Mouse (Mus musculus): ENCODE measurements around the gene Eif2s3x. TPM values are rescaled to one million over a fixed set of nuclear protein-coding genes. Genes with fewer than 3 reads are reported as not detected.
A peak's percentile ranks its signal among the peaks of the same experiment; 100 is the strongest.
"Not testable (repeated sequence)": the region's sequence is repeated elsewhere in the genome, so short reads cannot be mapped to it uniquely, and the experiment has no call there.

Gene Eif2s3x
- polyA plus RNA-seq, 1 experiment from 2014 or later: 125 TPM

DNA sequence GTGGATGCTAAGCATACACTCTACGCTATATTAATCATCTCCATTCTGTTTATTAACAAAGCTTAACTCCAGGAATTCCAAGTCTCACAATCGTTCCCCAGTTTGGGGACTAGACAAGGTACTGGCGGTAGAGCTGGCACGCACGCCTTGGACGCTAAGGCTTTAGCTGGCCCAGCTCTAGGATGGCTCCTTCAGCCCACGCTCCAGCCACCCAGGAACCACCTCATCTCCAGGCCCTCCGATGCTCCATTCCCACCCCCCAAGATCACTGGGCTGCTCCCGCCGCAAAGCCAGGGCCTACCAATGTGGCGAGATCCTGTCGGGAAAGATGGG is 432 bp downstream of the Eif2s3x start:
- Histone ChIP-seq H3K27ac (replicated peaks; ENCODE audit: low read depth, low read length) (0 out of 2 replicates have a peak overlapping the region, but pooled peaks have one; percentile 2), H3K36me3 (replicated peaks; ENCODE audit: control insufficient read depth, insufficient read depth, low read depth, low read length) (no peaks in the 10 kb centered on the region), H3K27me3 (ENCODE audit: control insufficient read depth, insufficient read depth, low read length) (no peaks in the 10 kb centered on the region), H3K4me1 (ENCODE audit: control insufficient read depth, insufficient read depth, low read length) (no peaks in the 10 kb centered on the region), H3K4me3 (ENCODE audit: low read depth, low read length) (peak overlapping the region; percentile 54), H3K9me3 (replicated peaks; ENCODE audit: control insufficient read depth, low read length) (no peaks in the 10 kb centered on the region), H3K4me2 (ENCODE audit: low read depth, low read length) (peak overlapping the region; percentile 51; the same call in 1 of the 2 replicates), H3K9ac (replicated peaks; ENCODE audit: low read length) (peak overlapping the region; percentile 67)
- no peak for DNase-seq (ENCODE audit: low spot score)
- ATAC-seq (replicated peaks; ENCODE audit: insufficient number of reproducible peaks, low FRiP score, low TSS enrichment, low read depth): peak; percentile 57; the same call in 1 of the 2 replicates
- 0% methylated on average over 12 of the region's 12 CpGs for WGBS

- H3K27ac ChIP-seq (replicated peaks; ENCODE audit: low read depth, low read length): no peak overlapping the region
- ATAC-seq (replicated peaks; ENCODE audit: insufficient number of reproducible peaks, low FRiP score, low TSS enrichment, low read depth) (no peak), DNase-seq (ENCODE audit: low spot score) (peak; percentile 9)
- peaks cover 14% of the 10 kb centered on the region for H3K36me3 ChIP-seq (replicated peaks; ENCODE audit: control insufficient read depth, insufficient read depth, low read depth, low read length)
- no peak overlapping the region for H3K9ac ChIP-seq (replicated peaks; ENCODE audit: low read length)
- H3K4me2 ChIP-seq (ENCODE audit: low read depth, low read length): no peak overlapping the region
- no peaks in the 10 kb centered on the region for H3K27me3 ChIP-seq (ENCODE audit: control insufficient read depth, insufficient read depth, low read length)
- H3K9me3 ChIP-seq (replicated peaks; ENCODE audit: control insufficient read depth, low read length): no peaks in the 10 kb centered on the region
- H3K4me3 ChIP-seq (ENCODE audit: low read depth, low read length): no peak overlapping the region
- no peaks in the 10 kb centered on the region for H3K4me1 ChIP-seq (ENCODE audit: control insufficient read depth, insufficient read depth, low read length)
- 82% methylated on average over 5 of the region's 5 CpGs for WGBS
These were observed 14.9 kb downstream of the Eif2s3x start for GRCm38 (mm10) chrX:94197789-94198188.

- H3K9ac ChIP-seq (replicated peaks; ENCODE audit: low read length); H3K4me1 ChIP-seq (ENCODE audit: control insufficient read depth, insufficient read depth, low read length); ATAC-seq (replicated peaks; ENCODE audit: insufficient number of reproducible peaks, low FRiP score, low TSS enrichment, low read depth); H3K4me2 ChIP-seq (ENCODE audit: low read depth, low read length); H3K9me3 ChIP-seq (replicated peaks; ENCODE audit: control insufficient read depth, low read length); H3K4me3 ChIP-seq (ENCODE audit: low read depth, low read length); H3K27ac ChIP-seq (replicated peaks; ENCODE audit: low read depth, low read length); H3K36me3 ChIP-seq (replicated peaks; ENCODE audit: control insufficient read depth, insufficient read depth, low read depth, low read length); H3K27me3 ChIP-seq (ENCODE audit: control insufficient read depth, insufficient read depth, low read length): not testable (repeated sequence)
- 66% methylated on average over 4 of the region's 4 CpGs for WGBS
- DNase-seq (ENCODE audit: low spot score): peak; percentile 41
These were observed 18.8 kb downstream of the Eif2s3x start for GRCm38 (mm10) chrX:94193901-94194300.

GRCm38 (mm10) chrX:94185156-94185555 is 27.5 kb downstream of the Eif2s3x start:
- Histone ChIP-seq H3K9me3 (replicated peaks; ENCODE audit: control insufficient read depth, low read length) (no peaks in the 10 kb centered on the region), H3K27ac (replicated peaks; ENCODE audit: low read depth, low read length) (no peak overlapping the region), H3K9ac (replicated peaks; ENCODE audit: low read length) (no peak overlapping the region), H3K36me3 (replicated peaks; ENCODE audit: control insufficient read depth, insufficient read depth, low read depth, low read length) (no peaks in the 10 kb centered on the region), H3K4me3 (ENCODE audit: low read depth, low read length) (no peak overlapping the region), H3K4me1 (ENCODE audit: control insufficient read depth, insufficient read depth, low read length) (no peaks in the 10 kb centered on the region), H3K4me2 (ENCODE audit: low read depth, low read length) (no peak overlapping the region), H3K27me3 (ENCODE audit: control insufficient read depth, insufficient read depth, low read length) (no peaks in the 10 kb centered on the region)
- no peak for ATAC-seq (replicated peaks; ENCODE audit: insufficient number of reproducible peaks, low FRiP score, low TSS enrichment, low read depth)
- peak; percentile 33 for DNase-seq (ENCODE audit: low spot score)
- 30% methylated on average over 1 of the region's 1 CpGs for WGBS

- no peaks in the 10 kb centered on the region for H3K36me3 ChIP-seq (replicated peaks; ENCODE audit: control insufficient read depth, insufficient read depth, low read depth, low read length)
- no peak overlapping the region for H3K4me3 ChIP-seq (ENCODE audit: low read depth, low read length)
- H3K4me2 ChIP-seq (ENCODE audit: low read depth, low read length): no peak overlapping the region
- no peak overlapping the region for H3K9ac ChIP-seq (replicated peaks; ENCODE audit: low read length)
- WGBS: 15% methylated on average over 1 of the region's 3 CpGs
- no peaks in the 10 kb centered on the region for H3K27me3 ChIP-seq (ENCODE audit: control insufficient read depth, insufficient read depth, low read length)
- DNase-seq (ENCODE audit: low spot score) (no peak), ATAC-seq (replicated peaks; ENCODE audit: insufficient number of reproducible peaks, low FRiP score, low TSS enrichment, low read depth) (no peak)
- no peaks in the 10 kb centered on the region for H3K9me3 ChIP-seq (replicated peaks; ENCODE audit: control insufficient read depth, low read length)
- no peaks in the 10 kb centered on the region for H3K4me1 ChIP-seq (ENCODE audit: control insufficient read depth, insufficient read depth, low read length)
- no peak overlapping the region for H3K27ac ChIP-seq (replicated peaks; ENCODE audit: low read depth, low read length)
These were observed 28.8 kb downstream of the Eif2s3x start for GRCm38 (mm10) chrX:94183814-94184213.

DNA sequence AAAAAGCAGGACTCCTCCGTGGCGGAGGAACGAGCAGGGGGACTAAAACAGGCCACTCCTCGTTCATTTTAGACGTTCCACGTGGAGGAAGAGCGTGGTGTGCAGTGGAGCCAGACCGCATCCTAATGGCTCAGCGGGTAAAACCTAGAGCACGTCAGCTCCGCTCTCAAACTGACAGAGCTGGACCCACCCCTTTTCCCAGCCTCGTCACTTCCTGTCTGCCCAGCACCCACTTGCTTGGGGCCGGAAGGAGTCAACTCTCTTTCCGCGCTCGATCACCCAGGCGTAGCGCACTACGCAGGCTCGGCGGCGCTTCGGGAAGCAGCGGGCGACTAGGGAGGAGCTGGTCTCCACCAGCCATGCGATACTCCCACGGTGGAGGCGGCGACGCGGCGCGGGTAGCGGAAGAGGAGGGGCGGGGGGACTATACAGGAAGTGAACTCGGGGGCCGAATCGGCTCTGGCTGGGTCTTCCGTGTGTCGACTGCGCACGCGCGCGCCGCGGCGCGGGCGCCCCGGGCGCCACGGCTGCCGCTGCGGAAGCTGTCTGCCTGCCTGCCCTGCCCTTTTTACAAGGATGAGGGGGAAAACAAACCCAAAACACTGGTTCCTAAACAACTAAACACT is 34.8 kb downstream of the Eif2s3x start:
- DNase-seq (ENCODE audit: low spot score): peak; percentile 93
- no peaks in the 10 kb centered on the region for H3K27me3 ChIP-seq (ENCODE audit: control insufficient read depth, insufficient read depth, low read length)
- peak overlapping the region; percentile 62 for H3K9ac ChIP-seq (replicated peaks; ENCODE audit: low read length)
- H3K36me3 ChIP-seq (replicated peaks; ENCODE audit: control insufficient read depth, insufficient read depth, low read depth, low read length): no peaks in the 10 kb centered on the region
- under 1% methylated on average over 55 of the region's 55 CpGs for WGBS
- H3K27ac ChIP-seq (replicated peaks; ENCODE audit: low read depth, low read length): peak overlapping the region; percentile 94
- peak overlapping the region; percentile 45 for H3K4me3 ChIP-seq (ENCODE audit: low read depth, low read length)
- H3K4me2 ChIP-seq (ENCODE audit: low read depth, low read length): peak overlapping the region; percentile 46
- peak; percentile 99 for ATAC-seq (replicated peaks; ENCODE audit: insufficient number of reproducible peaks, low FRiP score, low TSS enrichment, low read depth)
- no peaks in the 10 kb centered on the region for H3K9me3 ChIP-seq (replicated peaks; ENCODE audit: control insufficient read depth, low read length)
- H3K4me1 ChIP-seq (ENCODE audit: control insufficient read depth, insufficient read depth, low read length): no peaks in the 10 kb centered on the region

DNA sequence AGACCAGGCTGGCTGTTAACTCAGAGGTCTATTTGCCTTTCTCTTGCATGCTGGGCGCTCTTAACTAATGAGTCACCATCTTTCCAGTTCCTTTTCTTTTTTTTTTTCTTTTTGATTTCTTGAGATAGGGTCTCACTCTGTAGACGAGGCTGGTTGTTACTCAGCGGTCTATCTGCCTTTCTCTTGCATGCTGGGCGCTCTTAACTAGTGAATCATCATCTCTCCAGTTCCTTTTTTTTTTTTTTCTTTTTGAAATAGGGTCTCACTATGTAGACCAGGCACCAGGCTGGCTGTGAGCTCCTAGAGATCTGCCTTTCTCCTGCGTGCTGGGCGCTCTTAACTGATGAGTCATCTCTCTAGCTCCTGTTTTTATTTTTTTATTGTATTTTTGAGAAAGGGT is 43.3 kb downstream of the Eif2s3x start:
- ATAC-seq (replicated peaks; ENCODE audit: insufficient number of reproducible peaks, low FRiP score, low TSS enrichment, low read depth): no peak
- no peak overlapping the region for H3K9ac ChIP-seq (replicated peaks; ENCODE audit: low read length)
- no peak overlapping the region for H3K4me3 ChIP-seq (ENCODE audit: low read depth, low read length)
- H3K4me1 ChIP-seq (ENCODE audit: control insufficient read depth, insufficient read depth, low read length): no peaks in the 10 kb centered on the region
- H3K27me3 ChIP-seq (ENCODE audit: control insufficient read depth, insufficient read depth, low read length): peaks cover 2% of the 10 kb centered on the region; the same call in 1 of the 2 replicates
- no peak overlapping the region for H3K4me2 ChIP-seq (ENCODE audit: low read depth, low read length)
- H3K9me3 ChIP-seq (replicated peaks; ENCODE audit: control insufficient read depth, low read length): no peaks in the 10 kb centered on the region
- H3K27ac ChIP-seq (replicated peaks; ENCODE audit: low read depth, low read length): no peak overlapping the region
- DNase-seq (ENCODE audit: low spot score): no peak
- H3K36me3 ChIP-seq (replicated peaks; ENCODE audit: control insufficient read depth, insufficient read depth, low read depth, low read length): no peaks in the 10 kb centered on the region
- 81% methylated on average over 6 of the region's 6 CpGs for WGBS

GRCm38 (mm10) chrX:94152251-94152830 is 60.3 kb downstream of the Eif2s3x start:
- no peak overlapping the region for H3K4me3 ChIP-seq (ENCODE audit: low read depth, low read length)
- H3K36me3 ChIP-seq (replicated peaks; ENCODE audit: control insufficient read depth, insufficient read depth, low read depth, low read length): no peaks in the 10 kb centered on the region
- no peaks in the 10 kb centered on the region for H3K9me3 ChIP-seq (replicated peaks; ENCODE audit: control insufficient read depth, low read length)
- no peak overlapping the region for H3K27ac ChIP-seq (replicated peaks; ENCODE audit: low read depth, low read length)
- H3K4me2 ChIP-seq (ENCODE audit: low read depth, low read length): no peak overlapping the region
- H3K9ac ChIP-seq (replicated peaks; ENCODE audit: low read length): no peak overlapping the region; the same call in 1 of the 2 replicates
- no peak for DNase-seq (ENCODE audit: low spot score)
- 41% methylated on average over 11 of the region's 11 CpGs for whole genome bisulfite sequencing
- no peak for ATAC-seq (replicated peaks; ENCODE audit: insufficient number of reproducible peaks, low FRiP score, low TSS enrichment, low read depth)
- H3K4me1 ChIP-seq (ENCODE audit: control insufficient read depth, insufficient read depth, low read length): no peaks in the 10 kb centered on the region
- H3K27me3 ChIP-seq (ENCODE audit: control insufficient read depth, insufficient read depth, low read length): peaks cover 7% of the 10 kb centered on the region
